Mouse (Mus musculus) midbrain, embryonic 11.5 days (tissue): ENCODE data around the gene Tesc. TPM values are rescaled to one million over a fixed set of nuclear protein-coding genes. Genes with fewer than 3 reads are reported as not detected.

Experiments
- ATAC-seq: fragments of 200-750 bp; cut with Nextera tagmentation; 2 replicates; pipeline ENCODE4 v1.8.0; 2017; ENCODE audit warnings: moderate TSS enrichment, moderate library complexity; ENCODE audit not compliant: low FRiP score
- DNase-seq: peaks from one replicate; pipeline ENCODE4 v3.0.0; 2015; ENCODE audit warnings: low spot score; ENCODE audit errors: missing footprints
- H3K27ac ChIP-seq: fragments of 300-500 bp; sonication (generic); 2 replicates; pipeline ENCODE4 v1.5.1; 2014; ENCODE audit warnings: low read depth, low read length
- H3K27me3 ChIP-seq: fragments of 300-500 bp; sonication (generic); 2 replicates; pipeline ENCODE4 v1.6.1; 2014; ENCODE audit warnings: mild to moderate bottlenecking, low read length, moderate library complexity, mixed read lengths; ENCODE audit not compliant: control insufficient read depth, insufficient read depth
- H3K36me3 ChIP-seq: fragments of 300-500 bp; sonication (generic); 2 replicates; pipeline ENCODE4 v1.6.1; 2014; ENCODE audit warnings: mild to moderate bottlenecking, low read length, moderate library complexity, mixed read lengths; ENCODE audit not compliant: control insufficient read depth, insufficient read depth
- H3K4me1 ChIP-seq: fragments of 300-500 bp; sonication (generic); 2 replicates; pipeline ENCODE4 v1.6.1; 2014; ENCODE audit warnings: low read length; ENCODE audit not compliant: control insufficient read depth, insufficient read depth
- H3K4me2 ChIP-seq: fragments of 300-500 bp; sonication (generic); 2 replicates; pipeline ENCODE4 v1.6.1; 2014; ENCODE audit warnings: mild to moderate bottlenecking, moderate library complexity
- H3K4me3 ChIP-seq: fragments of 300-500 bp; sonication (generic); 2 replicates; pipeline ENCODE4 v1.5.1; 2014; ENCODE audit warnings: low read depth, low read length
- H3K9ac ChIP-seq: fragments of 300-500 bp; sonication (generic); 2 replicates; pipeline ENCODE4 v1.6.1; 2014; ENCODE audit warnings: low read length
- H3K9me3 ChIP-seq: fragments of 300-500 bp; sonication (generic); 2 replicates; pipeline ENCODE4 v1.6.1; 2016; ENCODE audit warnings: low read length; ENCODE audit not compliant: control insufficient read depth
- WGBS: fragments of 180-500 bp; shearing (Covaris S2); extraction: QIAGEN DNeasy Blood & Tissue Kit; methylation state at CpG from one replicate; pipeline ENCODE4 v1.1.7; 2014; 5-methylcytosine and 5-hydroxymethylcytosine counted together
- polyA plus RNA-seq: library from polyadenylated mRNA; unstranded; fragments of >200 nt; fragmentation: Nextera tagmentation; extraction: Ambion mirVana; gene quantifications from 2 replicates; pipeline ENCODE4 v1.2.1, GENCODE M21; 2014

Gene Tesc
- polyA plus RNA-seq, 1 experiment from 2014 or later = 1.2 TPM

- Histone ChIP-seq H3K4me1 (no peaks in the 10 kb centered on the region; the same call in 1 of the 2 replicates), H3K27me3 (no peaks in the 10 kb centered on the region), H3K9ac (no peak overlapping the region), H3K4me3 (no peak overlapping the region), H3K9me3 (no peaks in the 10 kb centered on the region), H3K36me3 (no peaks in the 10 kb centered on the region), H3K4me2 (no peak overlapping the region), H3K27ac (no peak overlapping the region)
- no peak for DNase-seq
- WGBS = 92% methylated on average over 4 of the region's 4 CpGs
- ATAC-seq = no peak
Measured at GRCm38 (mm10) chr5:118043761-118044160, 16.2 kb downstream of the Tesc start.

GRCm38 (mm10) chr5:118044907-118045306 is 17.4 kb downstream of the Tesc start:
- DNase-seq (no peak), ATAC-seq (no peak)
- no peak overlapping the region for H3K4me2 ChIP-seq
- H3K9me3 ChIP-seq = no peaks in the 10 kb centered on the region
- no peaks in the 10 kb centered on the region for H3K4me1 ChIP-seq
- H3K4me3 ChIP-seq = no peak overlapping the region
- H3K27me3 ChIP-seq = no peaks in the 10 kb centered on the region
- WGBS = 91% methylated on average over 6 of the region's 6 CpGs
- no peak overlapping the region for H3K27ac ChIP-seq
- H3K36me3 ChIP-seq = no peaks in the 10 kb centered on the region
- H3K9ac ChIP-seq = no peak overlapping the region

- Histone ChIP-seq H3K4me3 (no peak overlapping the region), H3K36me3 (no peaks in the 10 kb centered on the region), H3K9ac (no peak overlapping the region), H3K27me3 (no peaks in the 10 kb centered on the region), H3K4me2 (no peak overlapping the region), H3K4me1 (no peaks in the 10 kb centered on the region), H3K9me3 (no peaks in the 10 kb centered on the region), H3K27ac (no peak overlapping the region)
- no peak for ATAC-seq
- WGBS = 89% methylated on average over 9 of the region's 9 CpGs
- DNase-seq = no peak
Measured at GRCm38 (mm10) chr5:118045385-118045784, 17.8 kb downstream of the Tesc start.

- no peak overlapping the region for H3K9ac ChIP-seq
- H3K27ac ChIP-seq = no peak overlapping the region
- H3K4me2 ChIP-seq = no peak overlapping the region
- no peak overlapping the region for H3K4me3 ChIP-seq
- WGBS = 90% methylated on average over 14 of the region's 14 CpGs
- H3K36me3 ChIP-seq = no peaks in the 10 kb centered on the region
- no peaks in the 10 kb centered on the region for H3K9me3 ChIP-seq
- H3K27me3 ChIP-seq = no peaks in the 10 kb centered on the region
- DNase-seq = no peak
- H3K4me1 ChIP-seq = no peaks in the 10 kb centered on the region
- no peak for ATAC-seq
Measured at GRCm38 (mm10) chr5:118047091-118047757, 19.7 kb downstream of the Tesc start.

GRCm38 (mm10) chr5:118048412-118048811 is 20.9 kb downstream of the Tesc start:
- Histone ChIP-seq H3K9me3 (no peaks in the 10 kb centered on the region), H3K4me3 (no peak overlapping the region), H3K9ac (no peak overlapping the region), H3K27ac (no peak overlapping the region), H3K27me3 (no peaks in the 10 kb centered on the region), H3K36me3 (no peaks in the 10 kb centered on the region), H3K4me2 (no peak overlapping the region), H3K4me1 (no peaks in the 10 kb centered on the region)
- 83% methylated on average over 4 of the region's 4 CpGs for WGBS
- ATAC-seq = no peak
- no peak for DNase-seq

- no peaks in the 10 kb centered on the region for H3K27me3 ChIP-seq
- no peak overlapping the region for H3K27ac ChIP-seq
- no peaks in the 10 kb centered on the region for H3K9me3 ChIP-seq
- 88% methylated on average over 5 of the region's 5 CpGs for WGBS
- DNase-seq (no peak), ATAC-seq (no peak)
- H3K9ac ChIP-seq = no peak overlapping the region
- no peak overlapping the region for H3K4me2 ChIP-seq
- no peaks in the 10 kb centered on the region for H3K36me3 ChIP-seq
- H3K4me3 ChIP-seq = no peak overlapping the region
- no peaks in the 10 kb centered on the region for H3K4me1 ChIP-seq
Measured at GRCm38 (mm10) chr5:118048928-118049327, 21.4 kb downstream of the Tesc start.

GRCm38 (mm10) chr5:118050743-118051142 is 23.2 kb downstream of the Tesc start:
- WGBS = 83% methylated on average over 4 of the region's 4 CpGs
- H3K4me2 ChIP-seq = no peak overlapping the region
- no peak for DNase-seq
- no peak overlapping the region for H3K27ac ChIP-seq
- no peak overlapping the region for H3K9ac ChIP-seq
- no peak for ATAC-seq
- no peaks in the 10 kb centered on the region for H3K36me3 ChIP-seq
- H3K9me3 ChIP-seq = no peaks in the 10 kb centered on the region
- H3K4me3 ChIP-seq = no peak overlapping the region
- no peaks in the 10 kb centered on the region for H3K27me3 ChIP-seq
- no peaks in the 10 kb centered on the region for H3K4me1 ChIP-seq

GRCm38 (mm10) chr5:118051981-118052662 is 24.6 kb downstream of the Tesc start:
- no peak overlapping the region for H3K9ac ChIP-seq
- no peak overlapping the region for H3K4me3 ChIP-seq
- H3K4me1 ChIP-seq = no peaks in the 10 kb centered on the region; the same call in 1 of the 2 replicates
- DNase-seq = no peak
- H3K27ac ChIP-seq = no peak overlapping the region
- no peaks in the 10 kb centered on the region for H3K9me3 ChIP-seq
- no peak for ATAC-seq
- no peak overlapping the region for H3K4me2 ChIP-seq
- no peaks in the 10 kb centered on the region for H3K27me3 ChIP-seq
- WGBS = 79% methylated on average over 8 of the region's 8 CpGs
- no peaks in the 10 kb centered on the region for H3K36me3 ChIP-seq

- no peak overlapping the region for H3K27ac ChIP-seq
- H3K9ac ChIP-seq = no peak overlapping the region
- no peak overlapping the region for H3K4me3 ChIP-seq
- ATAC-seq = no peak
- no peaks in the 10 kb centered on the region for H3K9me3 ChIP-seq
- no peaks in the 10 kb centered on the region for H3K36me3 ChIP-seq
- no peak overlapping the region for H3K4me2 ChIP-seq
- H3K27me3 ChIP-seq = no peaks in the 10 kb centered on the region
- DNase-seq = no peak
- no peaks in the 10 kb centered on the region; the same call in 1 of the 2 replicates for H3K4me1 ChIP-seq
- 95% methylated on average over 2 of the region's 2 CpGs for WGBS
Measured at GRCm38 (mm10) chr5:118053205-118053604, 25.7 kb downstream of the Tesc start.
